8 mouse cellular contexts compared by ENCODE assay signal in the genomic region with DNA sequence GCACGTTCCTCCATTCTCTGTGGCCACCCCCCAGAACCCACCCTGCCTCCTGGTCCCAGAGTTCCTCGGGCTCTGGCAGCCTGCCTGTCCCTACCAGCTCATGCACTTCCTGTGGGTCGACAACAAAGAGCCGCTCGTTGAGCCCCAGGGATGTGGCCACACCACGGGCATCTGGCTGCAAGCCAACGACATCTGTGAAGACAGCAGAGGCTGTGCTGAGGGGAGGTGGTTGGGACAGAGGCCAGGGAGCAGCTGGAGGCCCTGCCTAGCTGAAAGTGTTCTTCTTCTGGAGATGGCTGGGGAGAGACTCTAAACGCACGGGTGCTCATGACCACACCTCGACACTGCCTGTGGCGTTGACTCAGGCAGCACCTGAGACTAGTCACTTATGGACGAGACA. TPM values are rescaled to one million over a fixed set of nuclear protein-coding genes. Genes with fewer than 3 reads are reported as not detected.
DNase-seq lines count a peak whose midpoint lies in the region; ATAC-seq lines count a peak whose summit lies in the region.

No protein-coding gene starts in this region.

- ATAC-seq in forebrain, embryonic 12.5 days (ENCODE audit: low FRiP score): peak; percentile 90

- H3K4me3 ChIP-seq in forebrain, embryonic 12.5 days (replicated peaks): no peak overlapping the region

- H3K4me1 ChIP-seq in forebrain, embryonic 12.5 days: peaks cover 21% of the 10 kb centered on the region

- H3K27ac ChIP-seq in forebrain, embryonic 12.5 days: peak overlapping the region; percentile 50; the same call in 1 of the 2 replicates

- no peaks in the 10 kb centered on the region for H3K36me3 ChIP-seq in forebrain, embryonic 12.5 days (replicated peaks)

- no peak overlapping the region for H3K9ac ChIP-seq in forebrain, embryonic 12.5 days

- peak; percentile 45 to 47 for DNase-seq in B cell, adult 2 months
- DNase-seq in adrenal gland, postnatal 10 days: peak; percentile 85
- DNase-seq in heart, postnatal 4 days: peak; percentile 85
- DNase-seq in layer of hippocampus, adult 8-10 months (ENCODE audit: low spot score in 2 of 2): peak; percentile 86 to 87
- DNase-seq in lung, postnatal 25 days (ENCODE audit: low spot score): peak; percentile 92
- peak; percentile 97 for DNase-seq in retina, postnatal 1 day
- DNase-seq in thymus, postnatal 36 days: peak; percentile 75 to 84

- 46% methylated on average over 12 of the region's 12 CpGs for WGBS in forebrain, embryonic 12.5 days

- no peaks in the 10 kb centered on the region for H3K9me3 ChIP-seq in forebrain, embryonic 12.5 days

- H3K4me2 ChIP-seq in forebrain, embryonic 12.5 days: peak overlapping the region; percentile 13; the same call in 1 of the 2 replicates

- H3K27me3 ChIP-seq in forebrain, embryonic 12.5 days: peaks cover 8% of the 10 kb centered on the region; the same call in 1 of the 2 replicates

RNA-seq across cellular contexts. Expression of gene Rapgef3, which starts 17.1 kb away (rescaled TPM):
- total RNA-seq in adrenal gland, postnatal 10 days (2021): 10 to 100 TPM; 22.1 to 24.2 TPM
- polyA plus RNA-seq in forebrain, embryonic 12.5 days (2016; fragmentation: Nextera tagmentation; extraction: Ambion mirVana): 6.2 and 6.3 TPM in 2 replicates
- total RNA-seq in heart, postnatal 4 days (2021): 10 to 100 TPM; 32.7 to 33.4 TPM
- 10 to 100 TPM; 52.2 to 70.6 (median 55.7) TPM for total RNA-seq in layer of hippocampus, adult 8-10 months (2022)

RNA-seq across cellular contexts. Expression of gene Endou, which starts 19.6 kb away (rescaled TPM):
- total RNA-seq in adrenal gland, postnatal 10 days (2021): 1 to 10 TPM; 1.1 to 1.2 TPM
- polyA plus RNA-seq in forebrain, embryonic 12.5 days (2016; fragmentation: Nextera tagmentation; extraction: Ambion mirVana): 0.10 and 0.33 TPM in 2 replicates
- 1 to 10 TPM; 3.5 to 4.6 TPM for total RNA-seq in heart, postnatal 4 days (2021)
- 1 to 10 TPM in 2 of 4 experiments, under 1 TPM in 2; 0.69 to 3.6 (median 2.2) TPM for total RNA-seq in layer of hippocampus, adult 8-10 months (2022)

RNA-seq across cellular contexts. Expression of gene Slc48a1, which starts 27.6 kb away (rescaled TPM):
- 10 to 100 TPM; 66.1 to 78.6 TPM for total RNA-seq in adrenal gland, postnatal 10 days (2021)
- 36.6 and 38.1 TPM in 2 replicates for polyA plus RNA-seq in forebrain, embryonic 12.5 days (2016; fragmentation: Nextera tagmentation; extraction: Ambion mirVana)
- total RNA-seq in heart, postnatal 4 days (2021): 10 to 100 TPM; 58.7 to 59.2 TPM
- total RNA-seq in layer of hippocampus, adult 8-10 months (2022): 100 to 1,000 TPM; 131 to 151 (median 146) TPM

RNA-seq across cellular contexts. Expression of gene Rpap3, which starts 45.1 kb away (rescaled TPM):
- 10 to 100 TPM; 14.1 to 18.8 TPM for total RNA-seq in adrenal gland, postnatal 10 days (2021)
- 42.2 and 42.6 TPM in 2 replicates for polyA plus RNA-seq in forebrain, embryonic 12.5 days (2016; fragmentation: Nextera tagmentation; extraction: Ambion mirVana)
- 10 to 100 TPM; 16.0 to 19.7 TPM for total RNA-seq in heart, postnatal 4 days (2021)
- total RNA-seq in layer of hippocampus, adult 8-10 months (2022): 10 to 100 TPM; 26.6 to 28.1 (median 27.8) TPM

Comparison
In these comparisons a context has a peak if more than half of its experiments do, and no peak if none do; other contexts are left out.
1. DNase-seq: peak in every context shown above with its lines; median percentile 97 in retina, postnatal 1 day; 92 in lung, postnatal 25 days; 86 in layer of hippocampus, adult 8-10 months; 85 in adrenal gland, postnatal 10 days; 85 in heart, postnatal 4 days; 80 in thymus, postnatal 36 days; 46 in B cell, adult 2 months.